Mouse (Mus musculus): ENCODE measurements at regions not wholly inside any gene's neighbourhood (a gene's known extent, or its start where the extent isn't known, plus 50 kb on each side); places are given as distances from the start of the nearest gene placed in this dataset.

GRCm38 (mm10) chr7:68823646-68824045, 74.6 kb upstream of the Arrdc4 start:
- H3K27ac ChIP-seq (ENCODE audit: control insufficient read depth, insufficient read depth, low read depth, low read length): no peak overlapping the region
- no peak for TF ChIP-seq POLR2A (IDR thresholded peaks at IDR 0.05; ENCODE audit: control insufficient read depth, low read depth, low read length)
- no peak for TF ChIP-seq CTCF (IDR thresholded peaks at IDR 0.05; ENCODE audit: control insufficient read depth, insufficient read depth, insufficient replicate concordance, low read depth, low read length)
- no peaks in the 10 kb centered on the region for H3K36me3 ChIP-seq (ENCODE audit: control insufficient read depth, insufficient read depth, low read length)
- no peaks in the 10 kb centered on the region for H3K27me3 ChIP-seq (ENCODE audit: control insufficient read depth, insufficient read depth, low read length)
- no peaks in the 10 kb centered on the region for H3K4me1 ChIP-seq (ENCODE audit: control insufficient read depth, insufficient read depth, low read length)
- H3K4me3 ChIP-seq (ENCODE audit: control insufficient read depth, low read depth, low read length): no peak overlapping the region

- Histone ChIP-seq H3K27me3 (ENCODE audit: control insufficient read depth, insufficient read depth, low read length) (no peaks in the 10 kb centered on the region), H3K36me3 (ENCODE audit: control insufficient read depth, insufficient read depth, low read length) (no peaks in the 10 kb centered on the region), H3K4me1 (ENCODE audit: control insufficient read depth, insufficient read depth, low read length) (no peaks in the 10 kb centered on the region), H3K4me3 (ENCODE audit: control insufficient read depth, low read depth, low read length) (no peak overlapping the region), H3K27ac (ENCODE audit: control insufficient read depth, insufficient read depth, low read depth, low read length) (no peak overlapping the region)
- TF ChIP-seq CTCF (IDR thresholded peaks at IDR 0.05; ENCODE audit: control insufficient read depth, insufficient read depth, insufficient replicate concordance, low read depth, low read length): peak; percentile 99
- TF ChIP-seq POLR2A (IDR thresholded peaks at IDR 0.05; ENCODE audit: control insufficient read depth, low read depth, low read length): no peak
Measured at GRCm38 (mm10) chr7:68823189-68823588, 74.1 kb upstream of the Arrdc4 start.

GRCm38 (mm10) chr7:68814823-68815666, 66.0 kb upstream of the Arrdc4 start:
- no peaks in the 10 kb centered on the region for H3K4me1 ChIP-seq (ENCODE audit: control insufficient read depth, insufficient read depth, low read length)
- H3K27ac ChIP-seq (ENCODE audit: control insufficient read depth, insufficient read depth, low read depth, low read length): no peak overlapping the region
- no peaks in the 10 kb centered on the region for H3K27me3 ChIP-seq (ENCODE audit: control insufficient read depth, insufficient read depth, low read length)
- no peaks in the 10 kb centered on the region for H3K36me3 ChIP-seq (ENCODE audit: control insufficient read depth, insufficient read depth, low read length)
- TF ChIP-seq CTCF (IDR thresholded peaks at IDR 0.05; ENCODE audit: control insufficient read depth, insufficient read depth, insufficient replicate concordance, low read depth, low read length): no peak
- TF ChIP-seq POLR2A (IDR thresholded peaks at IDR 0.05; ENCODE audit: control insufficient read depth, low read depth, low read length): no peak
- no peak overlapping the region for H3K4me3 ChIP-seq (ENCODE audit: control insufficient read depth, low read depth, low read length)

- TF ChIP-seq POLR2A (IDR thresholded peaks at IDR 0.05; ENCODE audit: control insufficient read depth, low read depth, low read length): no peak
- TF ChIP-seq CTCF (IDR thresholded peaks at IDR 0.05; ENCODE audit: control insufficient read depth, insufficient read depth, insufficient replicate concordance, low read depth, low read length): no peak
Measured at GRCm38 (mm10) chr7:68809782-68810181, 60.7 kb upstream of the Arrdc4 start.

More at GRCm38 (mm10) chr7:68809782-68810181, 60.7 kb upstream of the Arrdc4 start:
- Histone ChIP-seq H3K27ac (ENCODE audit: control insufficient read depth, insufficient read depth, low read depth, low read length) (no peak overlapping the region), H3K27me3 (ENCODE audit: control insufficient read depth, insufficient read depth, low read length) (no peaks in the 10 kb centered on the region), H3K4me1 (ENCODE audit: control insufficient read depth, insufficient read depth, low read length) (no peaks in the 10 kb centered on the region), H3K36me3 (ENCODE audit: control insufficient read depth, insufficient read depth, low read length) (no peaks in the 10 kb centered on the region), H3K4me3 (ENCODE audit: control insufficient read depth, low read depth, low read length) (no peak overlapping the region)

Data from testis, adult 2 months (tissue).